Mouse (Mus musculus) G1E-ER4 (cell line): ENCODE data around the gene Rreb1. TPM values are rescaled to one million over a fixed set of nuclear protein-coding genes. Genes with fewer than 3 reads are reported as not detected.

Experiments
- GATA1 ChIP-seq: IDR thresholded peaks from one replicate; pipeline ENCODE4 v1.8.0; 2012; ENCODE audit warnings: low read length, inconsistent platforms
- polyA plus RNA-seq: library from polyadenylated mRNA; stranded (reverse); fragments of >175 nt; gene quantifications from 2 replicates; pipeline ENCODE4 v1.2.3, GENCODE M21; 2012

Gene Rreb1
- polyA plus RNA-seq, 1 experiment, result 80.2 TPM

DNA sequence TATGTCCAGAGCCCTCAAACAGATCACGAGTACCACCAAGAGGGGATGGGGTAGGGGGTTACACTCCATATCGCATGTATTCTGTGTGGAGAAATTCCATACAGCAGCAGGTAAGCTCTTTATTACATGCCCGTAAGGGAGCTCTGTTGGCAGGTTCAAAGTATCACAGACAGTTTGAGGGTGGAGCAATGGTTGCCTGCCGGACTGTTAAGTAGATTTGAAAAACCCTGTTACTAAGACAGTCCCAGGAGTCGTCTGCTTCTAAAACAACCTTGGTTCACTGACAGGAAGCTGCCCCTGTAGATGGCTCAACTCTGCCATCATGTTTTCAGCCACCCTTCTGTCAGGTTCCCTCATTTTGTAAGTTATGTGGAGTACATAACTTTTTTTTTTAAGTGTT lies 54.3 kb downstream of the Rreb1 start:
- TF ChIP-seq GATA1, result no peak

GRCm38 (mm10) chr13:37833500-37833899 lies 55.3 kb downstream of the Rreb1 start:
- no peak for TF ChIP-seq GATA1

DNA sequence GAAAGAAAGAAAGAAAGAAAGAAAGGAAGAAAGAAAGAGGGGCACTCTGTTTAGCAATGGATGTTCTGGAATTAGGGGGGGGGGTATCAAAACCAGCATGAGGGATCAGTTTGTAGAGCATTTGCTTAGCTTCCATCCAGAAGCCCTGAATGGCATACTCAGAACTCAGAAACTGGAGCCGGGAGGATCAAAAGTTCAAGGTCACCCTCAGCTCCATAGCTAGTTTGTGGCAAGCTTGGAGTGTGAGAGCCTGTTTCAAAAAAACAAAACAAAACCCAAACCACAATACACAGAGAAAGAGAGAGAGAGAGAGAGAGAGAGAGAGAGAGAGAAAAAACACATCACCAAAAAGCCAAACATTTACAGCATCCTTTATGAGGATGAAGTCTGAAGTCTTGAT lies 57.1 kb downstream of the Rreb1 start:
- no peak for TF ChIP-seq GATA1

DNA sequence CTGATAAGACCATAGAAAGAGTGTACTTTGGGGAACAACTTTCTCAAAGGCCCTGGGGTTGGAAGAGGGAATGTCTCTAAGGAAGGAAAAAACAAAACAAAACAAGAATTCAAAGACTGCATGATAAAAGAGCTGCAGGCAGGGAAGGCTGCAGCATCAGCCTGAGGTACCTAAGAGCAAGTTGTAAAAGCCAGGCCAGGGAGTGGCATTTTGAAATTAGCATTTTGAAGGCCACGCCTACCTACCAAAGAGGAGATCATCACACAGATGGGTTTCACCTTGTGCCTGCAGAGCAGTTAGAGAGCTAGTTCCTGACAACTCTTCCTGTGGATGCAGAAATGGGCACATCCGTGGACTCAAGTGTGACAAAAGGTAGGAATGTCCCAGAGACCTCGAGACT lies 59.2 kb downstream of the Rreb1 start:
- no peak for TF ChIP-seq GATA1

DNA sequence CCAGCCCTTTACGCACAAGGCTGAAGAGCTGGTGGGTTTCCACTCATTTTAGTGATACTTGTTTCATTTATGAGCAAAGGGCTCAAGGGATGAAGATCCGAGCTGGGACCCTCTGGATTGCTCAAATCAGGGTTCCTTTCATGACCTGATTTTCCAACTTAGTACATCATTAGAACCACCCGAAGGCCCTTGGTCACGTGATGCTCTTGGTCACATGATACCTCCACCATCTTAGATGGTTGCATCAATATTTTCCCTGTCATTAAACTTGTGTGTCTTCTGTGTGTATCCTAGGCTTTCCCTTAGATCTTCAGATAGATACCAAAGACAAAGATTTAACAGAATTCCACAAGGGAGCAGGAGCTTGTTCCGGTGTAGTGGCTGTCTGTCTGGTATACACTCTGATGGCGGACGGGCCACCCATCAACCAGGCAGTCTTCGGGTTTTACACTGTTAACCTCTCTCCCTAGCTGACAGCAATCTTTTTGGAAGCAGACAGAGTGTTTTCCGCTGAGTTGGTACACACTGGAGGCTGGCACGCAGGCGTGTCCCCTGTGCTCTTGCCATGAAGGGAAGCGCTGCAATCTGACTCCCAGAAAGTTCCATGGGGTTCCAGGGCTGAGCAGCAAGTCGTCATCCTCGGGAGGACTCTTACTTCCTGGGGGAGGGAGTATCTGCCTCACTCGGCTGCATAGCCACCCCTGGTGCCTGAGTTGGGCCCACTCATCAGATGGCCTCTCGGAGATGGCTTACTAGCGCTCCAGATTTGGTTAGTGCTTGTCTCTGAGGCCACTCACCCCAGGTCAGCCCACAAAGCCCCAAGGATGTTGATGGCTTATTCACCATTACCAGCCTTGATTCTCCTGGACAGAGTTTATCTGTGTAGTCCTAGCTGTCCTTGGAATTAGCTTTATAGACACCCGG lies 60.3 kb downstream of the Rreb1 start:
- no peak for TF ChIP-seq GATA1

DNA sequence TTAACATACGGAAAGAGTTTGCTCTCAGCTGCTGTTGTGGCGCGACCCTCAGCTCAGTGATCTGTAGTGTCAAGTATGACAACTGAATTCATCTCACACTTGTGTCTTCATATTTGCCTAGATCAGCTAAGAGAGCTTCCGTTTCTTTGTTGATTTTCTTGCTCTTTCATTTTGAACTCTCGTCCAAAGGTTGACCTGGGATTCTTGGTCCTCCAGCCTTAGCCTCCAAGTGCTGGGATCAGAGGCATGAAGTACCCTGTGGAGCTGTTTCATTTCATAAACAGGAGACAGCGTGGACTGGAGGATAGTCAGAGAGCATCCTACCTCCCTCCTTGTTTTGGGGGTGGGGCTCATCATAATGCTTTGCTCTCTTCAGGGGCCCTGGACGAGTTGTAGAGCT lies 65.0 kb downstream of the Rreb1 start:
- no peak for TF ChIP-seq GATA1

DNA sequence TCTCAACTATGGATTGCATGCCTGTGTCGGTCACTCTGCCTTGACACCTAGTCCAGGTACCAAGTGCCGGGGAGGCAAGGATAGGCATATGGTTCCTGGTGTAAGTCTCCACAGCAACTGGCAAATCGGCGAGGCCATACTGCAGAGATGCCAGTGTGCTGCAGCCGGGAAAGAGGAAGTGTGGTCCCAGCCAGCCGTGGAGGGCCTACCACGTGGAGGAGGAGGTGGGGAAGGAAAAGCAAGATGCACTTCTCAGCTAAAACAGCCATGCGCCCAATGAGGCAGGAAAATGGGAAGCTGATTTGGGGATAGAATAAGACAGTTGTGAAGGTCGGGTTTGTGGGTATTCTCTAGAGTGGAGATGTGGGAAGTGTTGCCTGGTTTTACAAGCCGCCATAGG lies 65.6 kb downstream of the Rreb1 start:
- no peak for TF ChIP-seq GATA1

DNA sequence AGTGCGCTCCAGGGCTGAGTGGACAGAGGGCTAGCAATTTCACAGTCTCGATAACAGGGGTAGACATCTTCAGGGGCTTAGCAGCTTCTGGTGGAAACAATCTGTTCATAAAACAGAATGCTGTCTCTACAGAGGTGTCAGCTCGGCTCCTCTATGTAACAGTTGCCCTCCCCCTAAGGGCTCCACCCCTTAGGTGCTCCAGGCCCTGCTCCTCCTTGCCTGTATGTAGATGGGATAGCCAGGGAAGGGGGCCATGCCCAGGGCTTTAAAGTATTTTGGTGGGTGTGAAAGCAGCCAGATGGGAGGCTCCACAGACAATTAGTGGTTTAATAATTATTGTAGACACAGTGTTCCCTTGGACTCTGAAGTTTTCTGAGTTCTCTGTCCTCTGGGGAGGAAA lies 67.0 kb downstream of the Rreb1 start:
- TF ChIP-seq GATA1, result no peak

GRCm38 (mm10) chr13:37845641-37846040 lies 67.4 kb downstream of the Rreb1 start:
- TF ChIP-seq GATA1, result no peak

DNA sequence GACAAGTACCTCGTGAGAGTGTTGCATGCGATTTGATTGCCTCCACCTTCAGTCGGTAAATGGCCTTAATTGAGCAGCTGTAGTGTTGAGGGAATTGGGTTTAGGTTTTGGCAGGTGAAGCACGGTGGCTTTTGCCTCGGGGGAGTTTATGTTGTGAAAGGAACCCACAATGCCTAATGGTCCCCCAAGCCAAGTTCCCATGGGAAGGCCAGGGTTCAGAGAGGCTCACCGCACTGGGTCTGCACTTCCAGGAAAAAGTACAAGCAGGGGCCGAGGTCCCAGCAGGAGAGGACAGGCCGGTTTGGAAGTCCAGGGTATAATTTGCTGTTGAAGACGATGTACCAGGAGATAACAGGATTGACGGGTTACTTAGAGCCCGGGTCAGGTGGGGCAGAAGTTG lies 68.3 kb downstream of the Rreb1 start:
- TF ChIP-seq GATA1, result no peak

- TF ChIP-seq GATA1, result no peak
Observed at GRCm38 (mm10) chr13:37846962-37847570, 68.9 kb downstream of the Rreb1 start.

DNA sequence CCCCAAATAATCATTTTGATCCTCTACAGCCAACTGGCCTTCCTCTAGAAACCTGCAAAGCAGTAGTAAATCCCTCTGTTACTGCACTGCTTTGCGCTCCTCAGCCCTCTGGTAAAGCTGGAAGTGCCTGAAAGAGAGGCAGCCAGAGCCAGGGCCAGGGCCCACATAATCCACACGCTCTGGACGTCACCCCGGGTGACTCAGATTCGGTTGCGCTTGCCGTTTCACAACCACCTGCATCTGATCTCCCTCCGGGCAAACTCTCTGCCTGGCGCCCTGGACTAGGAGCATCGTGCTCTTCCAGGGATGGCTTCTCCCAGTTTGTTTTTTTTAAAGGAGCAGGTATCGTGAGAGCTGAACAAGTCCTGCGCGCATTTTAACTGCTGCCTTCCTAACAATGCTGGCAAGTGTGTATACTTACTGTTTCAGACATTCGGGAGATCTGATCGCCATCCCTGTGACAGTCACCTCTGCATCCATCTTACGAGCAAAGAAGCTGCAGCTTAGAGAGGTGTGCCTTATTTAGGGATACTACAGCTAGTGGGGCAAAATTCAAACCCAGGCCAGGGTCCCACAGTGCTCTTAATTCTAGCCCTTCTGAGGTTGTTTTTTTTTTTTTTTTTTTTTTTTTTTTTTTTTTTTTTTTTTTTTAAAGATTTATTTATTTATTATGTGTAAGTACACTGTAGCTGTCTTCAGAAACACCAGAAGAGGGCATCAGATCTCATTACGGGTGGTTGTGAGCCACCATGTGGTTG lies 69.6 kb downstream of the Rreb1 start:
- no peak for TF ChIP-seq GATA1

- TF ChIP-seq GATA1, result no peak
Observed at GRCm38 (mm10) chr13:37848438-37848837, 70.2 kb downstream of the Rreb1 start.

DNA sequence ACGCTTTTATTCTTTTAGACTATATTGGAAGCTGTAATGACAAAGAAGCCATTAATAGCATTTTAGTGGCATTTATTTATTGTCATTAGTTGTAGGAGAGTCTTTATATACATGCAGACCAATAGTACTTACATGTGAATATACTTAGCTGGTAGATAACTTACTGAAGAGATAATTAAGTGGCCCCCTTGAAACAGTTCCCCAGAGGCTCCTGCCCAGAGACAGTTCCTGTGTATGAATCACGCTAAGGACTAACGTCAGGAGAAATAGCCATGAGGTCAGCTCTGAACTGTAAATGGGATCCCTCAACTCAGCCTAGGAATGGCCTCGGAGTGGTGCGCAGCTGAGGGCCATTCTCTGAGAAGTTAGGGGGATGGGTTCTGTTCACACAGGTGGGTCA lies 73.4 kb downstream of the Rreb1 start:
- TF ChIP-seq GATA1, result no peak

- TF ChIP-seq GATA1, result no peak
Observed at GRCm38 (mm10) chr13:37852850-37853249, 74.7 kb downstream of the Rreb1 start.

DNA sequence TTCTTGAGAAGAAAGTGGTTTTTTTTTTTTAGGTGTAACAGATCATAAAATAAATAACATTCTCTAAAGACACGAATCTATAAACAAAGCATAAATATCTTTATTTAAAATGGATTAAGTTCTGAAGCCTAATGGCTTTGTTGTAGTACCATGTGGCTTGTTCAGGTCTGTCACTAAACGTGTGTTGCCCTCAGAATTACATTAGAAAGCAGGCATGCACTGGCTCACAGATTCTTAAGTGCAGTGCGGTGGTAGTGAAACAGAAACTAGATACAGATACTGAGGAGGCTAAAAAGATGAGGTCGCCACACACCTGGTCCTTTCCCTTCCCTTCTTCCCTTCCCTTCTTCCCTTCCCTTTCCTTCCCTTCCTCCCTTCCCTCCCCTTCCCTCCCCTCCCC lies 75.2 kb downstream of the Rreb1 start:
- no peak for TF ChIP-seq GATA1

- no peak for TF ChIP-seq GATA1
Observed at GRCm38 (mm10) chr13:37854031-37854431, 75.8 kb downstream of the Rreb1 start.
